Mouse (Mus musculus) stomach, embryonic 16.5 days (tissue): ENCODE data around the gene Myo1e. TPM values are rescaled to one million over a fixed set of nuclear protein-coding genes. Genes with fewer than 3 reads are reported as not detected.

Source experiments
- ATAC-seq: fragments of 200-750 bp; cut with Nextera tagmentation; 2 replicates; pipeline ENCODE4 v1.8.0; 2017; ENCODE audit warnings: moderate number of reproducible peaks, moderate TSS enrichment; ENCODE audit not compliant: insufficient read depth, low FRiP score
- H3K27ac ChIP-seq: fragments of 300-500 bp; sonication (generic); 2 replicates; pipeline ENCODE4 v1.5.1; 2014; ENCODE audit warnings: low read length
- H3K27me3 ChIP-seq: fragments of 300-500 bp; sonication (generic); 2 replicates; pipeline ENCODE4 v1.6.1; 2014; ENCODE audit warnings: low read length, control low read depth, mixed read lengths; ENCODE audit not compliant: control insufficient read depth, insufficient read depth
- H3K36me3 ChIP-seq: fragments of 300-500 bp; sonication (generic); 2 replicates; pipeline ENCODE4 v1.6.1; 2014; ENCODE audit warnings: low read length; ENCODE audit not compliant: control insufficient read depth, insufficient read depth
- H3K4me1 ChIP-seq: fragments of 300-500 bp; sonication (generic); 2 replicates; pipeline ENCODE4 v1.6.1; 2014; ENCODE audit warnings: low read length, control low read depth, mixed read lengths; ENCODE audit not compliant: control insufficient read depth, insufficient read depth
- H3K4me2 ChIP-seq: fragments of 300-500 bp; sonication (generic); 2 replicates; pipeline ENCODE4 v1.6.1; 2014; ENCODE audit warnings: low read depth, low read length, mixed read lengths
- H3K4me3 ChIP-seq: fragments of 300-500 bp; sonication (generic); replicated peaks from 2 replicates; pipeline ENCODE4 v1.5.1; 2014; ENCODE audit warnings: mild to moderate bottlenecking, low read length
- H3K9ac ChIP-seq: fragments of 300-500 bp; sonication (generic); 2 replicates; pipeline ENCODE4 v1.6.1; 2014; ENCODE audit warnings: low read length
- H3K9me3 ChIP-seq: fragments of 300-500 bp; sonication (generic); replicated peaks from 2 replicates; pipeline ENCODE4 v1.6.1; 2016; ENCODE audit warnings: low read length, control low read depth; ENCODE audit not compliant: control insufficient read depth
- WGBS: fragments of 180-500 bp; shearing (Covaris S2); extraction: QIAGEN DNeasy Blood & Tissue Kit; methylation state at CpG from one replicate; pipeline ENCODE4 v1.1.7; 2014; 5-methylcytosine and 5-hydroxymethylcytosine counted together
- polyA plus RNA-seq: library from polyadenylated mRNA; unstranded; fragments of >200 nt; fragmentation: Nextera tagmentation; extraction: Ambion mirVana; gene quantifications from 2 replicates; pipeline ENCODE4 v1.2.1, GENCODE M21; 2015

Myo1e gene
- polyA plus RNA-seq, 1 experiment from 2014 or later = 34.3 TPM

- WGBS = 88% methylated on average over 8 of the region's 8 CpGs
- H3K4me3 ChIP-seq = no peak overlapping the region
- no peaks in the 10 kb centered on the region for H3K27me3 ChIP-seq
- no peaks in the 10 kb centered on the region for H3K4me1 ChIP-seq
- no peaks in the 10 kb centered on the region for H3K36me3 ChIP-seq
- no peak overlapping the region for H3K9ac ChIP-seq
- no peaks in the 10 kb centered on the region for H3K9me3 ChIP-seq
- no peak for ATAC-seq
- H3K4me2 ChIP-seq = no peak overlapping the region
- H3K27ac ChIP-seq = no peak overlapping the region
Measured at GRCm38 (mm10) chr9:70304901-70305300, 97.8 kb downstream of the Myo1e start.

GRCm38 (mm10) chr9:70310046-70310445 is 102.9 kb downstream of the Myo1e start:
- ATAC-seq = no peak
- whole genome bisulfite sequencing = 58% methylated on average over 1 of the region's 1 CpGs
- no peak overlapping the region for H3K4me3 ChIP-seq

GRCm38 (mm10) chr9:70314019-70314418 is 106.9 kb downstream of the Myo1e start:
- no peak for ATAC-seq
- H3K4me2 ChIP-seq = no peak overlapping the region
- H3K4me1 ChIP-seq = no peaks in the 10 kb centered on the region
- WGBS = 94% methylated on average over 1 of the region's 1 CpGs
- H3K36me3 ChIP-seq = no peaks in the 10 kb centered on the region
- H3K9ac ChIP-seq = no peak overlapping the region
- no peak overlapping the region for H3K27ac ChIP-seq
- no peak overlapping the region for H3K4me3 ChIP-seq
- no peaks in the 10 kb centered on the region for H3K27me3 ChIP-seq
- no peaks in the 10 kb centered on the region for H3K9me3 ChIP-seq

More at GRCm38 (mm10) chr9:70310046-70310445, 102.9 kb downstream of the Myo1e start:
- no peak overlapping the region for H3K4me2 ChIP-seq
- no peak overlapping the region for H3K9ac ChIP-seq
- no peaks in the 10 kb centered on the region for H3K36me3 ChIP-seq
- H3K4me1 ChIP-seq = no peaks in the 10 kb centered on the region
- H3K27ac ChIP-seq = no peak overlapping the region
- no peaks in the 10 kb centered on the region for H3K9me3 ChIP-seq
- no peaks in the 10 kb centered on the region for H3K27me3 ChIP-seq

- H3K4me2 ChIP-seq = no peak overlapping the region
- H3K27me3 ChIP-seq = no peaks in the 10 kb centered on the region
- no peak overlapping the region for H3K4me3 ChIP-seq
- no peaks in the 10 kb centered on the region for H3K36me3 ChIP-seq
- H3K9me3 ChIP-seq = no peaks in the 10 kb centered on the region
- H3K9ac ChIP-seq = no peak overlapping the region
- WGBS = 46% methylated on average over 4 of the region's 4 CpGs
- ATAC-seq = no peak
- no peaks in the 10 kb centered on the region for H3K4me1 ChIP-seq
- peak overlapping the region; percentile 34; the same call in 1 of the 2 replicates for H3K27ac ChIP-seq
Measured at GRCm38 (mm10) chr9:70315130-70315529, 108.0 kb downstream of the Myo1e start.

- no peaks in the 10 kb centered on the region for H3K27me3 ChIP-seq
- H3K27ac ChIP-seq = no peak overlapping the region
- WGBS = 50% methylated on average over 3 of the region's 3 CpGs
- H3K4me2 ChIP-seq = no peak overlapping the region
- no peak overlapping the region for H3K4me3 ChIP-seq
- no peak overlapping the region for H3K9ac ChIP-seq
- H3K9me3 ChIP-seq = no peaks in the 10 kb centered on the region
- ATAC-seq = no peak
- 0 out of 2 replicates have a peak, but pooled peaks cover under 1% of the 10 kb centered on the region for H3K36me3 ChIP-seq
- H3K4me1 ChIP-seq = no peaks in the 10 kb centered on the region
Measured at GRCm38 (mm10) chr9:70318601-70319000, 111.5 kb downstream of the Myo1e start.

GRCm38 (mm10) chr9:70324336-70324735 is 117.2 kb downstream of the Myo1e start:
- Histone ChIP-seq H3K27me3 (no peaks in the 10 kb centered on the region), H3K9ac (no peak overlapping the region), H3K9me3 (no peaks in the 10 kb centered on the region), H3K4me2 (no peak overlapping the region), H3K36me3 (peaks cover 13% of the 10 kb centered on the region; the same call in 1 of the 2 replicates), H3K27ac (no peak overlapping the region), H3K4me1 (no peaks in the 10 kb centered on the region), H3K4me3 (no peak overlapping the region)
- 77% methylated on average over 4 of the region's 4 CpGs for WGBS
- ATAC-seq = no peak

GRCm38 (mm10) chr9:70325880-70326595 is 118.9 kb downstream of the Myo1e start:
- no peak overlapping the region for H3K27ac ChIP-seq
- H3K27me3 ChIP-seq = no peaks in the 10 kb centered on the region
- no peak for ATAC-seq
- no peak overlapping the region for H3K4me3 ChIP-seq
- H3K9me3 ChIP-seq = no peaks in the 10 kb centered on the region
- H3K4me2 ChIP-seq = no peak overlapping the region
- 51% methylated on average over 8 of the region's 8 CpGs for WGBS
- H3K36me3 ChIP-seq = peaks cover 13% of the 10 kb centered on the region
- H3K4me1 ChIP-seq = no peaks in the 10 kb centered on the region
- no peak overlapping the region for H3K9ac ChIP-seq

- no peaks in the 10 kb centered on the region for H3K27me3 ChIP-seq
- H3K4me1 ChIP-seq = peaks cover 4% of the 10 kb centered on the region; the same call in 1 of the 2 replicates
- no peak overlapping the region for H3K9ac ChIP-seq
- no peak overlapping the region for H3K27ac ChIP-seq
- peaks cover 13% of the 10 kb centered on the region for H3K36me3 ChIP-seq
- H3K4me2 ChIP-seq = no peak overlapping the region
- no peak overlapping the region for H3K4me3 ChIP-seq
- no peak for ATAC-seq
- no peaks in the 10 kb centered on the region for H3K9me3 ChIP-seq
- WGBS = 59% methylated on average over 5 of the region's 5 CpGs
Measured at GRCm38 (mm10) chr9:70328193-70328841, 121.2 kb downstream of the Myo1e start.

GRCm38 (mm10) chr9:70331727-70332335 is 124.7 kb downstream of the Myo1e start:
- Histone ChIP-seq H3K4me1 (peaks cover 4% of the 10 kb centered on the region; the same call in 1 of the 2 replicates), H3K9me3 (no peaks in the 10 kb centered on the region), H3K27ac (peak overlapping the region; percentile 29), H3K4me2 (no peak overlapping the region), H3K27me3 (no peaks in the 10 kb centered on the region), H3K36me3 (peaks cover 7% of the 10 kb centered on the region), H3K4me3 (no peak overlapping the region), H3K9ac (no peak overlapping the region)
- WGBS = 61% methylated on average over 11 of the region's 11 CpGs
- ATAC-seq = no peak
